Mouse (Mus musculus): ENCODE measurements around the gene Setdb1. TPM values are rescaled to one million over a fixed set of nuclear protein-coding genes. Genes with fewer than 3 reads are reported as not detected.

Gene Setdb1
- total RNA-seq, 4 experiments from 2014 or later, result 8.4 to 10.7 (median 10.1) TPM

Other genes with a start within 250 kb of the Setdb1 start
- 10 to 100 TPM; 51.9 to 96.7 (median 73.1) TPM for gene Vps72, start 246.2 kb downstream of the Setdb1 start, total RNA-seq (2022)
- gene Tmod4, start 232.7 kb downstream of the Setdb1 start, total RNA-seq (2022), result 100 to 1,000 TPM; 688 to 884 (median 752) TPM
- 10 to 100 TPM; 24.9 to 37.2 (median 33.4) TPM for gene Scnm1, start 223.2 kb downstream of the Setdb1 start, total RNA-seq (2022)
- 1 to 10 TPM; 6.3 to 8.2 (median 7.3) TPM for gene Lysmd1, start 223.1 kb downstream of the Setdb1 start, total RNA-seq (2022)
- gene Tnfaip8l2, start 214.8 kb downstream of the Setdb1 start, total RNA-seq (2022), result under 1 TPM; 0.25 to 0.35 (median 0.29) TPM
- 10 to 100 TPM; 67.3 to 91.3 (median 87.4) TPM for gene Sema6c, start 196.7 kb downstream of the Setdb1 start, total RNA-seq (2022)
- 1 to 10 TPM; 7.2 to 9.1 (median 7.6) TPM for gene Gabpb2, start 139.3 kb downstream of the Setdb1 start, total RNA-seq (2022)
- gene Cdc42se1, start 128.5 kb downstream of the Setdb1 start, total RNA-seq (2022), result 10 to 100 TPM; 13.7 to 18.3 (median 15.0) TPM
- gene Mllt11, start 125.0 kb downstream of the Setdb1 start, total RNA-seq (2022), result 100 to 1,000 TPM in 1 of 4 experiments, 10 to 100 TPM in 3; 69.6 to 108 (median 87.4) TPM
- gene Gm128, start 115.6 kb downstream of the Setdb1 start, total RNA-seq (2022), result not detected
- not detected for gene Bnipl, start 106.0 kb downstream of the Setdb1 start, total RNA-seq (2022)
- 10 to 100 TPM; 25.4 to 29.7 (median 27.8) TPM for gene Mindy1, start 75.9 kb downstream of the Setdb1 start, total RNA-seq (2022)
- gene Prune1, start 75.1 kb downstream of the Setdb1 start, total RNA-seq (2022), result 10 to 100 TPM; 47.7 to 58.8 (median 53.5) TPM
- gene Anxa9, start 50.0 kb downstream of the Setdb1 start, total RNA-seq (2022), result not detected
- gene Cers2, start 42.4 kb downstream of the Setdb1 start, total RNA-seq (2022), result 10 to 100 TPM; 13.1 to 16.7 (median 15.3) TPM
- under 1 TPM in 1 of 4 experiments, not detected in 3; 0.92 TPM for gene 4930558C23Rik, start 45.6 kb upstream of the Setdb1 start, total RNA-seq (2022)
- gene Arnt, start 77.2 kb upstream of the Setdb1 start, total RNA-seq (2022), result 10 to 100 TPM; 45.0 to 51.9 (median 46.6) TPM
- 1 to 10 TPM; 1.5 to 5.8 (median 3.1) TPM for gene Ctsk, start 142.1 kb upstream of the Setdb1 start, total RNA-seq (2022)
- 1 to 10 TPM in 2 of 4 experiments, under 1 TPM in 2; 0.61 to 3.8 (median 2.0) TPM for gene Ctss, start 169.6 kb upstream of the Setdb1 start, total RNA-seq (2022)
- gene Hormad1, start 202.5 kb upstream of the Setdb1 start, total RNA-seq (2022), result not detected
- 10 to 100 TPM; 10.4 to 14.3 (median 11.3) TPM for gene Golph3l, start 231.7 kb upstream of the Setdb1 start, total RNA-seq (2022)